Mouse (Mus musculus) heart, adult 18-20 months (tissue): ENCODE measurements at regions not wholly inside any gene's neighbourhood (a gene's known extent, or its start where the extent isn't known, plus 50 kb on each side); places are given as distances from the start of the nearest gene placed in this dataset.
"Not testable (repeated sequence)": the region's sequence is repeated elsewhere in the genome, so short reads cannot be mapped to it uniquely, and the experiment has no call there.

Experiments
- DNase-seq, 2 experiments: peaks; one replicate each; pipeline ENCODE4 v3.0.0; 2021 to 2022; ENCODE audit warnings: mixed read lengths in 1 of 2

DNA sequence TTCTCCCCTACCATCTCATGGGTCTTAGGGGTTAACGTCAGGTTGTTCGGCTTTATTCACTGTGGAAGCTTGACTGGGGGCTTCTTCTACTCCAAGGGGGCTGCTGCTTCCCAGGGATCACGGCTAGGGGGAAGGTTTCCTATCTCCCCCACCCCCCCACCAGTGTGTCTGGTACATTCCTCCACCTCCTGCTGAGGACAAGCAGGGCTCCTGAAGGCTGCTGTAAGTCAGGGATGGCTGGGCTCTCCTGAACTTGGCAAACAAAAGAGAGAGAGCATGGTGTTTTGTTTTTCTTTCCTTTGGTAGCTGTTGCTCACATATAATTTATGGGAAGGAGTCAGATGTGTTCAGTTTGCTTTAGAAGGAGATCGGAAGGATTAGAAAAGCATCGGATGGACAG is 54.7 kb upstream of the Commd3 start:
- no peak for DNase-seq

DNA sequence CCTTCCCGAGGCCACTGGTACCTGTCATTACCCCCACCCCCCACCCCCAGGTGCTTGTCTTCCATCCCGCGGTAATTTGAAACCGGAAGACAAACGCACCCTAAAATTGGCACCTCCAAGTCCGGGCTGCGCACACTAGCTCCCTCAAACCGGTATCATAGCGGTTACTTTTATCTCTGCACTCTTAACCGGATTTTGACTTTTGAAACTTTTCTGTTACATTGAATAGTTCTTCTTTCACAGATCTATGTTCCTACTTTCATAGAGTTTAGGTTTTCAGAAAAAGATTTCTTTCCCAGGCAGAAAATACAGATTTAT is 62.4 kb upstream of the Commd3 start:
- peak in 1 of 2 experiments; percentile 5 for DNase-seq

DNA sequence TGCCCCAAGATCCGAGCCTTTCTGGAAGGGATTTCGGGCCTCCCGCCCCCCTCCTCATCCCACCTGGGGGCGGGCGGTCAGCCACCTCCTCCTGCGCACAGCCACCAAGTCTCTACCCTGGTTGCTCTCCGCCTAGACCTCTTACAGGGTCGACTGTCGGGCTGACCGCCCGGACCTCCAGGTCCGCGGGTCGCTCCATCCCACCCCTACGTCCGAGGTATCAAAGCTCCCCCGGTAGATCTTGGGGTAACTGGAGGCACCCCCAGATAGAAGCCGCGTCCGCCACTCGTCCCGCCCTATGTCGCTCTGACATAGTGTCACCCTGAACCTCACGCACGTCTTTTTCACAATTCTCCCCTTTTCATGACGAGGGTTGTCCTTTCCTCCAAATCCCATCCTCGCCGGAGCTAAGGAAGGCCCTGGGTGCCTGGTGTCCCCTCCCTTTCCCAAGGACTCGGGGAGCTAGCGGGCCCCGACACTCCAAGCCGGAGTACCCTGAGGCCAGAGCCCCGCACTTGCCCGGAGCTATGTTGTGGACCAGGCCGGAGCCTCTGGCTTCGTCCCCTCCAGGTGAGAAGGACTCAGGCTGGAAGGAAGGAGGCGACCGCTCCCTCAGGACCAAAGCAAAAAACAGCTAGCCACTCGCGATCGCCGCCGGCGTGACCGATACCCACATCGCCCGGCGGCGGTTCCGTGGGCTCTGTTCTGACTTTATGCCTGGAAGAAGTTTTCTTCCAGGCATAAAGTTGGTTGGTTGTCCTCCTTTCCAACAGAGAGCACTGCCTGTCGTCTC is 62.9 kb upstream of the Commd3 start:
- peak; percentile 20 to 45 for DNase-seq

DNA sequence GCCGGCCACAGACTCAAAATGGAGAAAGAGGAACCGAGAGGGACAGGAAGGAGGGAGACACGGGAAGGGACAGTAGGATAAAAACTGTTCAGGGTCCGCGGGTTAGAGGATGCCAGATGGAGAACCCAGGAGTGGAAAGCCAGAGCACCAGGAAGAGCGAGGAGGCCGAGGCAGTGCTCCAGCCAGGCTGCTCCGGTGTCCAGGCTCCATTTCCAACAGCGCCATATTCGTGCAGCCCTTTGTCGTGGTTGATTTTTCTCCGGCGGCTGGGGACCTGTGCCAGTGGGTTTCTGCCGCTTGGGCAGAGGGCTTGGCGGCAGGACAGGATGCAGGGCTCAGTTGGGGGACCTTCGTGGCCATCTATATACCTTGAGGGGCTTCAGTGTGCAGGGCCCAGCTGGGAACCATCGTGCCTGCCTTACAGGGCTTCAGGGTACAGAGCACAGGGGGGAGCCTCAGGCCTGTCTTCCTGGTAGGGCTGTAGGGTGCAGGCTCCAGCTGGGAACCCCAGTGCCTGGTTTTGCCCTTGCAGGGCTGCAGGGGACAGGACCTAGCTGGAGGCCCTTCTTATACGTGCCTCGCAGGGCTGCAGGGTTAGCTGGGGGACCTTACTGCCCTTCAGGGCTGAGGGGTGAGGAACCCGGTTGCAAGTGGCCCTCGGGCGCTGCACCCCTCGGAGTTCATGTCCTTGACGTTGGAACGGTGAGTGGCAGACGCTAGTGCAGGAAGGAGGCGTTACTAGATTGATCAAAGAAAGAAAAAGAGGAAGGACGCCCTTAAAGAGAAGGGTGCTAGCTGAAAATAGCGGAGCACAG is 63.7 kb upstream of the Commd3 start:
- DNase-seq = peak; percentile 41 to 67

DNA sequence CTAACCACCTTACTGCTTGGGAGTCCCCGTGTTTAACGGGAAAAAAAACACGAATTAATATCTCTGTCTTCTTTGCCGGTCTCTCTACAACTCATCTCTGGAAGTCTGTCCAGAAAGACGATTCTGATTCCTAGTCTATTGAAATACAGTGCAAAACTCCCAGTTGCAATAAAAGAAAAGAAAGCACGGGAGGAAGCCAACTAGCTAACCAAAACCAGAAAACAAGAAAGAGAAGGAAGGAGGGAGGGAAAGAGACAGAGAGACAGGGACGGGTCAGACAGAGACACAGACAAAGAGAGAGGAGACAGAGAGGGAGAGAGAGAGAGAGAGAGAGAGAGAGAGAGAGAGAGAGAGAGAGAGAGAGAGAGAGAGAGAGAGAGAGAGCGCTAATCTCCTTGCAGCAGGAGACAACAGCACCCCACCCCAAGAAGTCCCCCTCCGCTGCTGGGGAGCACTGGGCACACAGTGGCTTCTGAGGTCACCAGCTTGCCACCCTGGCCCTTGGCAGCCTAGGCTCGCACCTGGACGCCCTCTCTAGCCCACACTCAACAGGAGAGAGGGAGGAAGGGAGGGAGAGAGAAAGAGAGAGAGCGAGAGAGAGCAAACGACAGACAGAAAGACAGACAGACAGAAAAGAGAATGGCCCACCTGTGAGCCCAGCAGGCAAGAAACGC is 64.5 kb upstream of the Commd3 start:
- DNase-seq = peak in 1 of 2 experiments; percentile 29

DNA sequence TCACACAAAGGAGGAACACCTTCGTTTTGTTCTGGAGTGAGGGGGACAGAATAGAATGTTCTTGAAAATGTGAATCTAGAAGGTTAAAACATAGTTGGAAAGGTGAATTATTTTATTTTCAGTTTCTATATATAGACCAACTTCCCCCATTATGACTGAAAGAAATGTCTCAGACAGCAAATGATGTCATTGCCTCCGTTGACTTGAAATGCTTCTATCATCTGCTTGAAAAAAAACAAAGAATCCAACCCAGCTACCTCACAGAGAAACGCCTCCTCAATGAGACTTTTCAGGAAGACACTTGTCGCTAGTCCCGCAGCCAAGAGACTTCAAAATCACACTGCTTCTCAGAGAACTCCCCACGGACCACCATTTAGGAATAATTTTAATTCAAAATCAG is 65.1 kb upstream of the Commd3 start:
- DNase-seq = peak; percentile 5 to 26

DNA sequence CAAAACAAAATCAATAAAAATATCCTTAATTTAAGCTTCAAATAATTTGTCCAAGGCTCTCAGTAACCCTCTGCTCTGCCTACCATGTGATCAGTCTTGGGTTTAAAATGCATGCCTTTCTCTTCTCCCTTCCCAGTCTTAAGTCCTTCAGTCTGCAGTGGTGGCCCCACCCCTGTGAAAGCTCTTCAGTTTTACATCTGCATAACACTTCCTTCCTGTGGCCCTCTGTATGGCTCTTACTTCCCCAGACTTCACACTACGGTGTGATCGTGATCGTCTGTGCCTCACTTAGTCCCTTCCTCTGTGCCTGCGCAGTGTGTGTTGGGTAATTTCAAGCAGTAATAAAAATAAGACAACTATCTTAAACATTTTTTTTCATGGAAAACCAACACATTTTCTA is 80.0 kb upstream of the Commd3 start:
- DNase-seq = no peak

DNA sequence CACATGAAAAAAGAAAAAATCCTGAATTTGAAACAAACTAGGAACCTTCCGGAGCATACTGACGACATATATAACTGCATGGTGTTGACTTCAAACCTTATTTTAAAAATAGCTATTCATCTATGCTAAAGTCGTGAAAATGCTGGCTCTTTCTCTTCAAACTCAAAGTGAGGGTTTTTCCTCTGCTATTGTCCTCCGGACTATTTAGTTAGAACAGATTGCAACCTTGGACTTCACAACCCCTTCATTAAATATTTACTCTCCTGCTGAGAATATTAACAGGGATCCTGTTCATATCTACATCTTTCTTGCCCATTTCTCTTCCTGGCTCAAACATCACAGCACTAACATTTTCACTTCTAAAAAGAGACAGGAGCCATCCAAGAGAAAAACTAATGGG is 84.0 kb upstream of the Commd3 start:
- DNase-seq = no peak

DNA sequence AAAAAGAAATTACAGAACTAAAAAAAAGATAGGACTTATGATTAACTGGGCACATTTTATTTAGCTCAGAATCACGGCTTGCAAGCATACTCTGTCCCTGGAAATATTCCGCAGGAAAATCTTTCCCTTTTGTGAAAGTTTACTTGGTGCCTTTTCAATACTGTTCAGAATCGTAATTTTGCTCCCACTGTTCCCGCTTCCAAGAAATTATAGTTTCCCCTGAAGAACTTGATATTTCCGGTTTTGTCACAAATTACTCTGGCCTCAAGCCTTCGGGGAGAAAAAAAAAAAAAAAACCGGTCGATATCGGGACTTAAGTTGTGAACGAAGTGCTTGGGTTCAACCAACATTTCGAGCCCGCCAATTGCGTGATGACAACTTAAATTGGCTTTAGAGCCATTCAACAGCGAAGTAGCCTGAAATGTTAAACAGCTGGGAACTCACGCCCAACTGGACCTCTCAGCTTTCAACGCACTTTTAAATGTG is 84.4 kb upstream of the Commd3 start:
- DNase-seq = peak; percentile 26 to 54

DNA sequence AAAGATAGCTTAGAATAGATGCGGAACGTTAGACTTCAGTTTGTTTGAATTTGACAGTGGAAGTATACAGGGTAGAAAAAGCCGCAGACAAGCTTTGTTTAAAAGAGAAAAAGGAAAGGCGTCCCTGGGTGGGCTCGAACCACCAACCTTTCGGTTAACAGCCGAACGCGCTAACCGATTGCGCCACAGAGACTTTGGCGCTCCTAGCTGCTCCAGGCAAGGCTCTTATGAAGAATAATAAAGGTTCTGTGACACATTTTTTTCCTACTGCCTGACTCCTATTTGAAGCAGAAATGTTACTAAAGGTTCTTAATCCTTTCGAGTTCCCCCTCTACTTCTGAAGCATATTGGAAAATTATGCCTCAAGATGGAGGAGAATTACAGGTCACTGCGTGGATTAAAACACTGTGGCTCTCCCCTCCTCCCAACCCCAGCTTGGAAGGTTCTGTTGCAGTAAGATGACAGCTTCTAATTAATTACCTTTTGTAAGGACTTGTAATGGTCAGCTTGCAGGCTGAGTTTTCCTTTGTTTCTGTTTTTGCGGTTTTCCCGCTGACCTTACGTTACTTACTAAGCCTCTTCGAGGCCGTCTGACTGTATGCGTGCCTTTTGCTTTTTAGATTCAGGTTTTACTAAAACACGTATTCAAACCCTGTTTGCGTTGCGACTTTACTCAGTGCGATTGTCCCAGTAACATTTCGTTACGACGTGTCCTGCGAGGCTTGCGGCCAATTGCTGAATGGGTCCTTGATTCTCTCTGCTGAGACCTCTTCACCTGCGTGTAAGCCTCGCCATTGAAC is 85.1 kb upstream of the Commd3 start:
- peak; percentile 89 to 97 for DNase-seq

DNA sequence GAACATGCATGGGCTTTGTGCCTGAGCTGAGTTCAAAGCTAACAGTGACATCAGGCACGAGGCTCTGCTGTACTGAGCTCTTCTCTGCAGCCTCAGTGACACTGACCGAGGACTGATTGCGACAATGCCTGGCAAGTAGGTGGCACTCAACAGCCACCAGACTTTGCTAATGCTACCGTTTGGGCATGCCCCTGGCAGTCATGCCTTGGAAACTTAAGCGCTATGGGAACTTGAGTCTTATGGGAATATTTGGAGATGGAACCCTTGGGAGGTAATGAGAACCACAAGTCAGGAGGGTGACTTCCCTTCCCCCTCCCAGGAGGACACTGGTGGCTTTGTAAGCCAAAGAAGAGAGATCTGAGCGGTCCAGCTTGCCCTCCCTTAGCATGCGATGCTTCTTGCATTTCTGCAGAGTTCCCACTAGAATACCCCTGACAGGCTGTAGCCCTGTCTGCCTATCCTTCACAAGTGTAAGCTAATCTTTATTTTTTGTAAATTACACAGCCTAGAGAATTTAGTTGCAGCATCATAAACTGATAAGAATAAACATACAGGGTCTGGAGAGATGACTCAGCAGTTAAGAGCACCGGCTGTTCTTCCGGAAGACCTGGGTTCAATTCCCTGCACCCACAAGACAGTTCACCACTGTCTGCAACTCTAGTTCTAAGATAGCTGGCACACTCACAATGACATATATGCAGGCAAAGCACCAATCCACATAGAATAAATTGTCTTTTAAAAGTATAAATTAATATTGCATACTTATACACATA is 86.4 kb upstream of the Commd3 start:
- DNase-seq = peak; percentile 9 to 26

DNA sequence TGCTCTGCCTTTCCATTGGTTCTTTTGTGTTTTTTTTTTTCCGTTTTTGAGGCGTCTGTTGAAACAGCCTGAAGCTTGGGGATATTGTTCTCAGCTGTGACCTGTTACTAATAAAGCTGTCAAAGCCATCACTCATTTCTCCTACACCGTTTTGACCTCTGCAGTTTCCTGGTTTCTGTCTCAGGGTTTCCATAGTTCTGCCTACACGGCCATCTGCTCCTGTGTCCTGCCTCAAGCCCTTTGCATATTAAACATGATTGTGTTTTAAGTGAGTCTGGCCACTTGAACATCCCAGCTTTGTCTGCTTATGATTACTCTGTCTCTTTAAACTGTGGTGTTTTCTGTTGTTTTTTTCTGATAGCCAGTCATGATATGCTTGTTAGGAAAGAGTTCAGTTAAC is 114.1 kb upstream of the Commd3 start:
- no peak for DNase-seq

DNA sequence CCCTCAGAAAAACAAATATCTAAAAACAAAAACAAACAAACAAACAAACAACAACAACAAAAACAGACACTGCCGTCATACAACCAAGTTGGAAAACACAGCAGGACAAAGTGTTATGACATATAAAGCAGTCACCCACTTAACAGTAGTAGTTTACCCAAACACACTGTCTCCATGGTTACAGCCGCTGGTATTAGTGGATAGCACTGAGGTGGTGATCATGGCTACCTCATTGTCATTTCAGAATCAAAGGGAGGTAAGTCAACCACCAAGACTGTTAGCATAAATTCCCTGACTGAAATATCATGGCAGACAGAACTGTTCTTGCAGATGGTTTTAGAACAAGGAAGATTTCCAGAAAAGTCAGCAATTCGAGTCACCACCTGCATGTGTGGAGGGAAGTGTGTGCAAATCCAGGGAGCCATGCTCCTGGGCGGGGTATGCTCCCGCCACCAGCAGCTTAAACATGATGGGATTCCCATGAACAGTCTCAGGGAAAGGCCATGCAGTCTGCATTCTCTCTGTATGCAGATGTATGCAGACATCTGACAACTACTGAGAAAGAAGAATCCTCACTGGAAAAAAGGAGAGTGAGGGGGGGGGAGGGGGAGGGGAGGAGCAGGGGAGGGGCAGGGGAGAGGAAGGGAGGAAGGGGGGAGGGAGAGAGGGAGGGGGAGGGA is 124.1 kb upstream of the Commd3 start:
- peak in 1 of 2 experiments; percentile 15 for DNase-seq

DNA sequence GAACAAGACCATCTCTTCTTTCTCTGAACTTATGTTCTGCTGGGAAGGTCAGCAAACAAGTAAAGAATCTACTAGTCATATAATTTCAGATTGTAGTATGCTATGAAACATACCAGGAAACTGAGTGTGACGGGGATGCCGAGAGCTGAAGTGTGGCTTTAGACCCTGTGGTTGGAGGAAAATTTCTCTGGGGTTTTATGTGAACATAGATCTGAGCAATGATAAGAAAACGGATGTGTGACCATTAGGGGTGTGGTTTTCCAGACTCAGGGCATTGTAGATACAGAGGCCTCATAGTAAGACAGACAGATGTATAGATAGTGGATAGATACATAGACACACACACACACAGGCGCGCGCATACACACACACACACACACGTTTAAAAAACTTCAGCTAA is 131.8 kb upstream of the Dnajc1 start:
- DNase-seq = no peak

DNA sequence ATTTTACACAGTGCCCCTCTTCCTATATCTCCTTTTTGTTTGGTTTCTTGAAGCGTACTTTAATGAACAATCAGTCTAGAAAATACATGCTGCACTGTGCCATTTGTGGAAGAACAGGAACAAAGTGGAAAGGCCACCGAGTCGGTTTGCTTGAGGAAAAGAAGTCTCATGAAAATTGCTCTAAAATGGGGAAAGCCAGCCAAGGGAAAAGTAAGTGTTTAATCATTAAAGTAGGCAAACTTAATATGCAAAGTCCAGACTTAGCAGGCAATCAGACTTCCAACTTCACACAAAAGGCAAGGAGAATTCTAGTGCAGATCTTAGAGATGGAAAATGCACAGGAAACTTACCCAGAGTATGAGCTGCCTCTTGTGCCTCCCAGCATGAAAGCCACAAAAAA is 131.3 kb upstream of the Dnajc1 start:
- no peak for DNase-seq

DNA sequence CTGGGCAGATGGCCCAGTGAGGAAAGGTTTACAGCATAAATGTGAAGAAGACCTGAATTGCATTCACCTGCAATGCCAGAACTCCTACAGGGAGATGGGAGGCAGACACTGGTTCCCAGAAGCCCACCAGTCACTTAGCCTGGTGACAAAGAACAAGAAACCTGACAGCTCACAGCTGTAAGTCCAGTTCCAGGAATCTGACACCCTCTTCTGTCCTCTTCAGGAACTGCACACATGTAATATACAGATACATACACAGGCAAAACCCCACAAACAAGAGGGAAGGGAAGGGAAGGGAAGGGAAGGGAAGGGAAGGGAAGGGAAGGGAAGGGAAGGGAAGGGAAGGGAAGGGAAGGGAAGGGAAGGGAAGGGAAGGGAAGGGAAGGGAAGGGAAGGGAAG is 120.8 kb upstream of the Dnajc1 start:
- no peak for DNase-seq

DNA sequence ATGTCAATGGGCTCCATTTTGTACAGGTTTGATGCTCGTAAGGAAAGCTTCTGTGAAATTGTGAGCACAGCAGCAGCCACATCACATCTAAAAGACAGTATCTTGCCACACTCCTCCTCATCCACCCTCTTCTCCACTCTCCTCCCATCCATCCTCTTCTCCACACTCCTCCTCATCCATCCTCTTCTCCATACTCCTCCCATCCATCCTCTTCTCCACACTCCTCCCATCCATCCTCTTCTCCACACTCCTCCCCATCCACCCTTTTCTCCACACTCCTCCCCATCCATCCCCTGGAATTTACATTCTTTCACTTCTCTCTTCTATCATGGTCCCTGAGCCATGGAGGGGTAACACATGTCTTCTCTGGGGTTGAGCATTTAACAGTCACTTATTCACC is 116.7 kb upstream of the Dnajc1 start:
- no peak for DNase-seq

DNA sequence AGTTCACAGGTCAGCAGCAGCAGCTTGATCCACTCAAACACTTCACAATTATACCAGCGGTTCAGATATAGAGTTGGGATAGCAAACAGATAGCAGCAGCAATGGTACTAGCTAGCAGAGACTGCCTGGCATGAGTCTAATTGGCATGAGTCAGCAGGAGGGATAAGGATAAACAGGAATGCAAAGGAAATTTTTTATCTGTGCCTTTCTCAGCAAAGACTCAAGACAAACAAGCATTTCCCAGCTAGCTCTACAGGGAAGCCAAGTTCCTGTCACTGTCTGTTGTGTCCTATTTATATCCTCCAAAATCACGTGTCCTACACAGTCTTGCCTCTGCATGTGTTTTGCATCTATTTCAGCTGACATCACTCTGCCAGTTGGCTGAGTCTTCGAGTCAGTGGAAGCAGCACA is 80.7 kb upstream of the Dnajc1 start:
- DNase-seq = peak; percentile 66 to 79

DNA sequence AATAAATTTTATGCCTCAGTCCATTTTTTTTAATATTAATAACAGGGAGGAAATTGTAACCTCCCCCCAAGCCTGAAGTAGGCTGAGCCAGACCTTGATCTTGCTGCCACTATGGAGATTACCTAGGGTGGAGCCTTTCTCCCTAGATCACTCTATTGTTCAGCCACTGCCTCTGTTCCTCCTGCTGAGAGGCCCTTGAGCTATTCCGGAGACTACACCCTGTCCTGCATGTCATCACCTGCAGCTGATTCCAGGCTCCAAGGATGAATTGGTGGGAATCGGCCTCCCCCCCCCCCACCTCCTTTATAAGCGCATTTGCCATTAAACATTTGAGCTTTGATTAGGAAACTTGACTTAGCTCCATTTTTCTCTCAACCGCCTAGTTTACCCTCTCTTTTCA is 68.3 kb upstream of the Dnajc1 start:
- no peak for DNase-seq

DNA sequence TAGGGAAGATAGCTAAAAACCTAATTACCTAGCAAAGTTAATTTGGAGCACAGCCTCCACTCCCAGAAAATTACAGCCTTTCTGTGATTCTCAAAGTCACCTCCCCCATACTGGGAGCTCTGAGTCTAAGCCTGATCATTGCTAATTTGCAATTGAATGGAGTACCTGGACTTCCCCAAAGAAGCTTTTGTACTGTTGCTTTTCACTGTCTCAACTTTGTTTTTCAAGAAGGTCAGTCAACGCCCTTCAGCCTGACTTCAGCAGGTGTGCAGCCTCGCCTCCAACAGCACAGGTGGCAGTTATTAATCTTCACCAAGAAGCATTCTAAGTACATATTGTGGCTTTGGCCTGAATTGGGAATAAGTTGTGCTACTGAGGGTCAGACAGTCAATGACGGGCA is 67.7 kb upstream of the Dnajc1 start:
- not testable (repeated sequence) for DNase-seq

DNA sequence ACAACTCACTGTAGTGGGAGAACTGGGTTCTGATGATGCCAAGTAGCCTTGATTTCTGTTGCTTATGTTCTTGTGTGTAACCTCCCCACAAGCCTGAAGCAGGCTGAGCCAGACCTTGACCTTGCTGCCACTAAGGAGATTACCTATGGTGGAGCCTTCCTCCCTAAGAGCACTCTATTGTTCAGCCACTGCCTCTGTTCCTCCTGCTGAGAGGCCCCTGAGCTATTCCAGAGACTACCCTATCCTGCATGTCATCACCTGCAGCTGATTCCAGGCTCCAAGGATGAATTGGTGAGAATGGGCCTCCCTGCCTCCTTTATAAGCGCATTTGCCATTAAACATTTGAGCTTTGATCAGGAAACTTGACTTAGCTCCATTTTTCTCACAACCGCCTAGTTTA is 60.8 kb upstream of the Dnajc1 start:
- DNase-seq = not testable (repeated sequence)
